Mouse (Mus musculus) stomach, embryonic 15.5 days (tissue): ENCODE data around the gene Zbtb16. TPM values are rescaled to one million over a fixed set of nuclear protein-coding genes. Genes with fewer than 3 reads are reported as not detected.

Experiments
- ATAC-seq: fragments of 200-750 bp; cut with Nextera tagmentation; 2 replicates; pipeline ENCODE4 v1.8.0; 2017; ENCODE audit warnings: low read depth, moderate number of reproducible peaks, moderate TSS enrichment; ENCODE audit not compliant: insufficient read depth, low FRiP score
- H3K27ac ChIP-seq: fragments of 300-500 bp; sonication (generic); 2 replicates; pipeline ENCODE4 v1.5.1; 2015; ENCODE audit warnings: mild to moderate bottlenecking, inconsistent platforms
- H3K27me3 ChIP-seq: fragments of 300-500 bp; sonication (generic); replicated peaks from 2 replicates; pipeline ENCODE4 v1.6.1; 2015; ENCODE audit warnings: inconsistent platforms
- H3K36me3 ChIP-seq: fragments of 300-500 bp; sonication (generic); 2 replicates; pipeline ENCODE4 v1.6.1; 2015; ENCODE audit warnings: inconsistent platforms
- H3K4me1 ChIP-seq: fragments of 300-500 bp; sonication (generic); 2 replicates; pipeline ENCODE4 v1.6.1; 2015; ENCODE audit warnings: inconsistent platforms
- H3K4me2 ChIP-seq: fragments of 300-500 bp; sonication (generic); 2 replicates; pipeline ENCODE4 v1.6.1; 2015; ENCODE audit warnings: mild to moderate bottlenecking, inconsistent platforms
- H3K4me3 ChIP-seq: fragments of 300-500 bp; sonication (generic); replicated peaks from 2 replicates; pipeline ENCODE4 v1.5.1; 2015; ENCODE audit warnings: inconsistent platforms
- H3K9ac ChIP-seq: fragments of 300-500 bp; sonication (generic); 2 replicates; pipeline ENCODE4 v1.6.1; 2015; ENCODE audit warnings: inconsistent platforms
- H3K9me3 ChIP-seq: fragments of 300-500 bp; sonication (generic); 2 replicates; pipeline ENCODE4 v1.6.1; 2016; ENCODE audit warnings: inconsistent platforms
- WGBS: fragments of 180-500 bp; shearing (Covaris S2); methylation state at CpG from one replicate; pipeline ENCODE4 v1.1.7; 2015; 5-methylcytosine and 5-hydroxymethylcytosine counted together
- polyA plus RNA-seq: library from polyadenylated mRNA; unstranded; fragments of >200 nt; fragmentation: Nextera tagmentation; extraction: Ambion mirVana; gene quantifications from 2 replicates; pipeline ENCODE4 v1.2.1, GENCODE M21; 2015

Gene Zbtb16
- polyA plus RNA-seq, 1 experiment from 2014 or later: 3.9 TPM

GRCm38 (mm10) chr9:48837181-48837580 lies 1.2 kb upstream of the Zbtb16 start:
- 7% methylated on average over 14 of the region's 14 CpGs for WGBS
- peak overlapping the region; percentile 98 for H3K4me2 ChIP-seq
- no peaks in the 10 kb centered on the region for H3K36me3 ChIP-seq
- ATAC-seq: no peak
- no peaks in the 10 kb centered on the region for H3K9me3 ChIP-seq
- H3K27ac ChIP-seq: no peak overlapping the region
- no peak overlapping the region for H3K9ac ChIP-seq
- peaks cover 56% of the 10 kb centered on the region for H3K27me3 ChIP-seq
- peaks cover 26% of the 10 kb centered on the region for H3K4me1 ChIP-seq
- H3K4me3 ChIP-seq: no peak overlapping the region; the same call in 1 of the 2 replicates

GRCm38 (mm10) chr9:48836566-48836930 lies 526 bp upstream of the Zbtb16 start:
- no peaks in the 10 kb centered on the region for H3K36me3 ChIP-seq
- H3K9me3 ChIP-seq: no peaks in the 10 kb centered on the region
- H3K4me2 ChIP-seq: peak overlapping the region; percentile 98
- H3K4me3 ChIP-seq: peak overlapping the region; percentile 65
- peaks cover 26% of the 10 kb centered on the region for H3K4me1 ChIP-seq
- H3K27ac ChIP-seq: no peak overlapping the region
- 3% methylated on average over 12 of the region's 12 CpGs for WGBS
- H3K9ac ChIP-seq: 0 out of 2 replicates have a peak overlapping the region, but pooled peaks have one; percentile 16
- H3K27me3 ChIP-seq: peaks cover 63% of the 10 kb centered on the region
- no peak for ATAC-seq

GRCm38 (mm10) chr9:48834541-48835411 lies 1.2 kb downstream of the Zbtb16 start:
- 1% methylated on average over 65 of the region's 65 CpGs for WGBS
- peaks cover 26% of the 10 kb centered on the region for H3K4me1 ChIP-seq
- no peak overlapping the region for H3K9ac ChIP-seq
- H3K4me2 ChIP-seq: peak overlapping the region; percentile 98
- H3K4me3 ChIP-seq: peak overlapping the region; percentile 65
- H3K9me3 ChIP-seq: no peaks in the 10 kb centered on the region
- no peaks in the 10 kb centered on the region for H3K36me3 ChIP-seq
- no peak for ATAC-seq
- no peak overlapping the region for H3K27ac ChIP-seq
- peaks cover 70% of the 10 kb centered on the region for H3K27me3 ChIP-seq

GRCm38 (mm10) chr9:48834006-48834405 lies 2.0 kb downstream of the Zbtb16 start:
- no peak overlapping the region for H3K9ac ChIP-seq
- peaks cover 69% of the 10 kb centered on the region for H3K27me3 ChIP-seq
- peaks cover 26% of the 10 kb centered on the region for H3K4me1 ChIP-seq
- no peak overlapping the region for H3K27ac ChIP-seq
- H3K9me3 ChIP-seq: no peaks in the 10 kb centered on the region
- ATAC-seq: no peak
- H3K36me3 ChIP-seq: no peaks in the 10 kb centered on the region
- 27% methylated on average over 4 of the region's 4 CpGs for WGBS
- H3K4me3 ChIP-seq: peak overlapping the region; percentile 65
- peak overlapping the region; percentile 98 for H3K4me2 ChIP-seq

- H3K27ac ChIP-seq: no peak overlapping the region
- 89% methylated on average over 11 of the region's 11 CpGs for WGBS
- H3K9ac ChIP-seq: no peak overlapping the region
- no peak overlapping the region for H3K4me2 ChIP-seq
- no peak overlapping the region for H3K4me3 ChIP-seq
- peaks cover 26% of the 10 kb centered on the region for H3K4me1 ChIP-seq
- peaks cover 66% of the 10 kb centered on the region for H3K27me3 ChIP-seq
- no peak for ATAC-seq
- H3K36me3 ChIP-seq: no peaks in the 10 kb centered on the region
- no peaks in the 10 kb centered on the region for H3K9me3 ChIP-seq
These were observed 2.5 kb downstream of the Zbtb16 start for GRCm38 (mm10) chr9:48833493-48833892.

GRCm38 (mm10) chr9:48832473-48833100 lies 3.4 kb downstream of the Zbtb16 start:
- H3K4me1 ChIP-seq: peaks cover 26% of the 10 kb centered on the region
- H3K4me3 ChIP-seq: no peak overlapping the region
- no peak overlapping the region for H3K9ac ChIP-seq
- WGBS: 89% methylated on average over 19 of the region's 20 CpGs
- H3K27ac ChIP-seq: no peak overlapping the region
- no peaks in the 10 kb centered on the region for H3K36me3 ChIP-seq
- no peak overlapping the region for H3K4me2 ChIP-seq
- no peaks in the 10 kb centered on the region for H3K9me3 ChIP-seq
- no peak for ATAC-seq
- H3K27me3 ChIP-seq: peaks cover 61% of the 10 kb centered on the region

- no peaks in the 10 kb centered on the region for H3K36me3 ChIP-seq
- peaks cover 20% of the 10 kb centered on the region for H3K4me1 ChIP-seq
- WGBS: 80% methylated on average over 23 of the region's 23 CpGs
- peaks cover 54% of the 10 kb centered on the region for H3K27me3 ChIP-seq
- H3K27ac ChIP-seq: no peak overlapping the region
- no peak for ATAC-seq
- H3K9ac ChIP-seq: no peak overlapping the region
- H3K4me3 ChIP-seq: no peak overlapping the region
- H3K4me2 ChIP-seq: no peak overlapping the region
- H3K9me3 ChIP-seq: no peaks in the 10 kb centered on the region
These were observed 4.2 kb downstream of the Zbtb16 start for GRCm38 (mm10) chr9:48831560-48832460.

GRCm38 (mm10) chr9:48828839-48829238 lies 7.2 kb downstream of the Zbtb16 start:
- Histone ChIP-seq H3K4me3 (no peak overlapping the region), H3K27me3 (peaks cover 30% of the 10 kb centered on the region), H3K27ac (no peak overlapping the region), H3K4me1 (no peaks in the 10 kb centered on the region), H3K9ac (no peak overlapping the region), H3K36me3 (no peaks in the 10 kb centered on the region), H3K4me2 (no peak overlapping the region), H3K9me3 (no peaks in the 10 kb centered on the region)
- WGBS: 76% methylated on average over 7 of the region's 7 CpGs
- ATAC-seq: no peak

GRCm38 (mm10) chr9:48826377-48826889 lies 9.6 kb downstream of the Zbtb16 start:
- no peak overlapping the region for H3K4me2 ChIP-seq
- H3K36me3 ChIP-seq: no peaks in the 10 kb centered on the region
- H3K27me3 ChIP-seq: 0 out of 2 replicates have a peak, but pooled peaks cover 7% of the 10 kb centered on the region
- H3K4me3 ChIP-seq: no peak overlapping the region
- no peak for ATAC-seq
- no peak overlapping the region for H3K27ac ChIP-seq
- H3K9me3 ChIP-seq: no peaks in the 10 kb centered on the region
- WGBS: 62% methylated on average over 7 of the region's 7 CpGs
- no peak overlapping the region for H3K9ac ChIP-seq
- peaks cover 8% of the 10 kb centered on the region; the same call in 1 of the 2 replicates for H3K4me1 ChIP-seq

GRCm38 (mm10) chr9:48824533-48825130 lies 11.4 kb downstream of the Zbtb16 start:
- WGBS: 76% methylated on average over 12 of the region's 12 CpGs
- H3K27me3 ChIP-seq: no peaks in the 10 kb centered on the region
- H3K4me1 ChIP-seq: peaks cover 11% of the 10 kb centered on the region
- no peak overlapping the region for H3K4me3 ChIP-seq
- H3K4me2 ChIP-seq: no peak overlapping the region
- no peaks in the 10 kb centered on the region for H3K9me3 ChIP-seq
- no peaks in the 10 kb centered on the region for H3K36me3 ChIP-seq
- no peak for ATAC-seq
- no peak overlapping the region for H3K9ac ChIP-seq
- H3K27ac ChIP-seq: no peak overlapping the region

GRCm38 (mm10) chr9:48823851-48824250 lies 12.2 kb downstream of the Zbtb16 start:
- Histone ChIP-seq H3K36me3 (no peaks in the 10 kb centered on the region), H3K27ac (no peak overlapping the region), H3K4me2 (no peak overlapping the region), H3K27me3 (no peaks in the 10 kb centered on the region), H3K9ac (no peak overlapping the region), H3K9me3 (no peaks in the 10 kb centered on the region), H3K4me1 (peaks cover 14% of the 10 kb centered on the region), H3K4me3 (no peak overlapping the region)
- WGBS: 57% methylated on average over 6 of the region's 6 CpGs
- no peak for ATAC-seq
